Mouse (Mus musculus) small intestine, adult 2 months (tissue): ENCODE results near the gene Oas1a. TPM values are rescaled to one million over a fixed set of nuclear protein-coding genes. Genes with fewer than 3 reads are reported as not detected.

ENCODE experiments used
- H3K27ac ChIP-seq: fragments of 200-500 bp; 2 replicates; pipeline ENCODE4 v1.5.1; 2012; ENCODE audit warnings: low read depth, low read length, control low read depth, inconsistent platforms; ENCODE audit not compliant: insufficient read depth
- H3K27me3 ChIP-seq: fragments of 200-500 bp; 2 replicates; pipeline ENCODE4 v1.6.1; 2012; ENCODE audit warnings: mild to moderate bottlenecking, moderate library complexity, low read length, inconsistent platforms; ENCODE audit not compliant: control insufficient read depth, insufficient read depth
- H3K36me3 ChIP-seq: fragments of 200-500 bp; 2 replicates; pipeline ENCODE4 v1.6.1; 2012; ENCODE audit warnings: mild to moderate bottlenecking, low read length, control low read depth, inconsistent platforms; ENCODE audit not compliant: control insufficient read depth, insufficient read depth
- H3K4me1 ChIP-seq: fragments of 200-500 bp; 2 replicates; pipeline ENCODE4 v1.6.1; 2012; ENCODE audit warnings: low read length, inconsistent platforms, mixed read lengths; ENCODE audit not compliant: control insufficient read depth, insufficient read depth, insufficient read length
- H3K4me3 ChIP-seq: fragments of 200-500 bp; 2 replicates; pipeline ENCODE4 v1.5.1; 2012; ENCODE audit warnings: low read depth, mild to moderate bottlenecking, control low read depth, inconsistent platforms, low read length, moderate library complexity
- CTCF ChIP-seq: fragments of 200-500 bp; IDR thresholded peaks from 2 replicates; pipeline ENCODE4 v1.5.1; 2012; ENCODE audit warnings: low read depth, mild to moderate bottlenecking, control low read depth, inconsistent platforms, low read length, moderate library complexity, mixed read lengths; ENCODE audit not compliant: insufficient replicate concordance, insufficient read length; ENCODE audit errors: extremely low read depth
- POLR2A ChIP-seq: fragments of 200-500 bp; IDR thresholded peaks from 2 replicates; pipeline ENCODE4 v1.6.1; 2012; ENCODE audit warnings: low read depth, mild to moderate bottlenecking, control low read depth, inconsistent platforms, low read length, moderate library complexity
- WGBS: fragments of 180-500 bp; shearing (Covaris S2); methylation state at CpG from one replicate; pipeline ENCODE4 v1.1.7; 2018; 5-methylcytosine and 5-hydroxymethylcytosine counted together
- polyA plus RNA-seq: library from polyadenylated mRNA; depleted of rRNA; stranded (reverse); fragments of >200 nt; gene quantifications from 2 replicates; pipeline ENCODE4 v1.2.3, GENCODE M21; 2012

The Oas1a gene
- polyA plus RNA-seq, 1 experiment = 55.5 TPM

DNA sequence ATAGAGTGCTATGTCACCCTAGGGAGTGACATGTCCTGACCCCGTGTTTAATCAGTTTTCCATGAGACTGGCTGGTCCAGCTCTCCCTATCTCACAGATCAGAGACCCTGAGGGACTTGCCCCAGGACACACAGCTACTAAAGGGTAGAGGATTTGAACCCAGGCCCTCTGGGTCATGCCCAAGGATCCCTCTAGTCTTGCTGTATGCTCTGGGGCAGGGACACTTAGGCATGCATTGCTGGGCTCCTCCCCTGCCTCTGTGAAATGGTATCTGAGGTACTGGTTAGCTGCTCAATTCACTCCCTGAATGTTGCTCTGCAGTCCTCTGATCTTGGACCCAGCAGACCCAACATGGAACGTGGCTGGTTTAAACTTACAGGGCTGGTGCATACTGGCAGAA lies 35.9 kb downstream of the Oas1a start:
- peaks cover 1% of the 10 kb centered on the region; the same call in 1 of the 2 replicates for H3K36me3 ChIP-seq
- no peaks in the 10 kb centered on the region for H3K4me1 ChIP-seq
- H3K27ac ChIP-seq = no peak overlapping the region
- 53% methylated on average over 2 of the region's 2 CpGs for WGBS
- no peaks in the 10 kb centered on the region for H3K27me3 ChIP-seq
- no peak overlapping the region for H3K4me3 ChIP-seq
- no peak for TF ChIP-seq POLR2A
- no peak for TF ChIP-seq CTCF

DNA sequence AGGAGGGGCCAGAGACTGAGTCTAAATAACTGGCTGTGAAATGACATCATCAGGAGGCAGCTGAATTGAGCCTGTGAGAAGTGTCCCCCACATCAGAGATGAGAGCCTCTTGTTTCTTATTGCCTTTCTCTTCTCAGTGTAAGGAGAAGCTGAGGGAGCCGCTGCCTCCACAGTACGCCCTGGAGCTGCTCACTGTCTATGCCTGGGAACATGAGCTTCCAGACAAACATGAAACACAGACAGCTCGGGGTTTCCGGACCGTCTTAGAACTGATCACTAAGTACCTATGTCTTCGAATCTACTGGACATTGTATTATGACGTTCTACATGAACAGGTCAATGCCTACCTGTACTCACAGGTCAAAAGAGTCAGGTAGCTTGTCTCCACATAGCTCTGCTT lies 36.5 kb downstream of the Oas1a start:
- Histone ChIP-seq H3K27ac (no peak overlapping the region), H3K4me3 (no peak overlapping the region), H3K27me3 (no peaks in the 10 kb centered on the region), H3K36me3 (no peaks in the 10 kb centered on the region), H3K4me1 (no peaks in the 10 kb centered on the region)
- 79% methylated on average over 7 of the region's 7 CpGs for WGBS
- no peak for TF ChIP-seq POLR2A
- no peak for TF ChIP-seq CTCF

DNA sequence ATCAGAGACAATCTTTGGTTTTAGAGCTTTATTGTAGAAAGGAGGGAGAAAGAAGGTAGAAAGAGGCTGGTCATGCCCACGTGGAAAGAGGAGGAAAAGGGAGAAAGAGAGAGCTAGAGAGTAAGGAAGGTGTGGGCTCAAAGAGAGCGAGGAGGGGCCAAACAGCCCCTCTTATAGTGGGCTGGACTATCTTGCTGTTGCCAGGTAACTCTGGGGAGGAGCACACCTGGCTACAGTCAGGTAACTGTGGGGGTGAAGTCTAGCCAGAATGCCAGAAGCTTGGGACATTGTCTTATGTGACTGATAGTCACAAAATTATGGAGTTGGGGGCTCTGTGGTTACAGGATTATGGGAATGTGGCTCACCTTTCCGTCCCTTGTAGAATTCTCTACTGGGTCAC lies 37.2 kb downstream of the Oas1a start:
- no peak for TF ChIP-seq POLR2A
- no peak for TF ChIP-seq CTCF
- Histone ChIP-seq H3K36me3 (no peaks in the 10 kb centered on the region), H3K27ac (no peak overlapping the region), H3K4me1 (no peaks in the 10 kb centered on the region), H3K4me3 (no peak overlapping the region), H3K27me3 (no peaks in the 10 kb centered on the region)
- 54% methylated on average over 3 of the region's 3 CpGs for WGBS

DNA sequence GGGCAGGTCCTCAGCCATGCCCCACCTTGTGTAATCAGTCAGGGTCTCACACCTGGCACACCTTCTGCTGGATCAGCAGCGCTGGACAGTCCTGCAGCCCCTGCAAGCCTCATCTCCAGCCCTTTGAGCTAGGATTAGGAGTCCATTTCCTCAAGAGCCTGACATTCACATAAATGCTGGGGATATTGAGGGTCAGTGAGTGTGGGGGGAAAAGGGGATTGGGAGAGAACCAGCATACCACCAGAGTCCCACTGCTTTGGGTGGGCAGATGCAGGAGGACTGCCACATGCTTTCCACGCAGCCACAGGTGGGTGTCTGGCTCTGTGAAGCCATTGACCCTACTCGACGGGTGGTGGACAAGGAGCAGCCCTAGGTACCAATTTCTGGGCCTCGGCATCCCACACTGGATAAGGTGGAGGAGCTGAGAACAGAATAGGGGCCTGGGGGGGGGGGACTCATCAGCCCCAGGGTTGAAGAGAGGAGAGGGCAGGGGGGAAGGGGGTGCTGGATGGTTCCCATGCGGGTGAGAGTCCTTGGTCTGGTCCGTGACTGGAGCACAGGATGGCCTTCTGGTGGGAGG lies 37.8 kb downstream of the Oas1a start:
- H3K4me1 ChIP-seq = no peaks in the 10 kb centered on the region
- no peak overlapping the region for H3K4me3 ChIP-seq
- H3K27ac ChIP-seq = no peak overlapping the region
- no peak for TF ChIP-seq POLR2A
- TF ChIP-seq CTCF = no peak
- no peaks in the 10 kb centered on the region for H3K36me3 ChIP-seq
- 83% methylated on average over 7 of the region's 7 CpGs for WGBS
- no peaks in the 10 kb centered on the region for H3K27me3 ChIP-seq

DNA sequence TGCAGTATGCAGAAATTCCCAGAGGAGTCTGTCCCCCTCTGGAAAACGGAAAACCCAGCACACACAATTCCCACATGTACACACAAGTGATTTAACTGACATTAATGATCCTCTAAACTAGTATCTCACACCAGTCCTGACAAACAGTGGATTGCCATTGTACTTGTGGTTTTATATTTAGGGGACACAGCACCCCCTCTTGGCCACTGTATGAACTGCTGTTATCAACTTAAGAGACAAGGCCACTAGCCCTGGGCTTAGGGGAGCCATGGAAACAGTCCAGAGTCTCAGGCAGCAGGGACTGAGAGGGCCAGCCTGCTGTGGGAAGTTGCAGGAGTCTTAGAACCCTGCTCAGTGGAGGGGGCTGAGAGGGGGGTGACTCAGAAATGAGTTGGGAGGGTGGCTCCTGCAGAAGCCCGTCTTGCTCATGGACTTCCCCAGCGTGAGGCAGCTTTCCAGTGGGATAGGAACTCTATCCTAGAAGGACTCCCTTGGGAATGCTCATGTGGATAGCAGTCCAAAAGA lies 41.9 kb downstream of the Oas1a start:
- TF ChIP-seq POLR2A (no peak), CTCF (peak; percentile 24; the same call in 1 of the 2 replicates)
- Histone ChIP-seq H3K4me3 (no peak overlapping the region), H3K36me3 (no peaks in the 10 kb centered on the region), H3K27me3 (no peaks in the 10 kb centered on the region), H3K27ac (no peak overlapping the region), H3K4me1 (no peaks in the 10 kb centered on the region)
- 74% methylated on average over 3 of the region's 3 CpGs for WGBS

DNA sequence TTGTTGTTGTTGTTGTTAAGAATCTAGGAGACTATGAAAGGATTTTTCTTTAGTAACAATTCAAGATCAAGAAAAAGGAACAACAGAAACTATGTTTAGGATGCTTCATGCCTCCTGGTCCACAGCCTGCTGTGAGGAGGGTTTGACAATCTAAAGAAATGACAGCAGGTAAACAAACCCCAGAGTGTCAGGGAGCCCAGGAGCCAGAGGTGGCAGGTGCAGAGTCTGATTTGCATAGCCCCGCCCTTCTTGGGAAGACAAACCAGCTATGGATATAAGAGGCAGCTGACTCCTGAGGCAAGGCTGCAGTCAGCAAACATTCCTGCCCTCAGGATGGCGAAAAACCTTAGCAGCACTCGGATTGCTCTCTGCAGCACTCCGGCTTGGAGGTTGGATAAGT lies 46.2 kb downstream of the Oas1a start, which contains the start of gene Oas1h:
Oas1h (plus strand) TSS at position 301 of the 400 bp plus-strand sequence.
- TF ChIP-seq CTCF (no peak), POLR2A (no peak)
- H3K4me3 ChIP-seq = no peak within 1 kb of the TSS
- H3K4me1 ChIP-seq = no peaks in the 10 kb centered on the region
- H3K36me3 ChIP-seq = no peaks in the 10 kb centered on the region
- 13% methylated on average over 4 of the region's 4 CpGs for WGBS
- H3K27me3 ChIP-seq = no peaks in the 10 kb centered on the region
- H3K27ac ChIP-seq = no peak within 1 kb of the TSS

DNA sequence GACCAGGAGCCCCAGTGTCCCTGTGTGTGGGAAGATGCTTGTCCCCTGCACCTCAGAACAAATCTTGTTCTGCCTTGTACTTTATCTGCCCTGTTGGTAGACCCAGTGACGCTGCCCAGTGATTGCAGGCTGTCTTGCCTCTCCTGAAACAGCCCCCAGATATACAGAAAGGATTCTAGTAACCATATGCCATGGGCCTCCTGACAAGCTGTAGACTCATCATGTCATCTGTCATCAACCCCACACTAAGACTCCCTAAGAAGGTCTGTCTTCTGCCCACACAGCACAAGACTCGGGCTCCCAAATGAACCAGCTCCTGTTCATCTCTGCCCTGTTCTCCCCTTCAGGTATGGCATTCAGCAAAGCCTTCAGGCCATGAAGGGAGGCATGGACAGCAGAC lies 48.1 kb downstream of the Oas1a start:
- 68% methylated on average over 2 of the region's 2 CpGs for WGBS
- no peak for TF ChIP-seq CTCF
- TF ChIP-seq POLR2A = no peak
- no peak overlapping the region for H3K27ac ChIP-seq

More for the DNA sequence above, 48.1 kb downstream of the Oas1a start:
- Histone ChIP-seq H3K4me1 (no peaks in the 10 kb centered on the region), H3K4me3 (no peak overlapping the region), H3K27me3 (no peaks in the 10 kb centered on the region), H3K36me3 (no peaks in the 10 kb centered on the region)
